Mouse (Mus musculus) embryonic facial prominence, embryonic 11.5 days (tissue): Measurements from ENCODE around the gene Arhgap4. TPM values are rescaled to one million over a fixed set of nuclear protein-coding genes. Genes with fewer than 3 reads are reported as not detected.

Experiments
- ATAC-seq: fragments of 200-750 bp; cut with Nextera tagmentation; replicated peaks from 2 replicates; pipeline ENCODE4 v1.8.0; 2017; ENCODE audit warnings: low read depth; ENCODE audit not compliant: insufficient number of reproducible peaks, low FRiP score, low TSS enrichment
- DNase-seq: peaks from one replicate; pipeline ENCODE4 v3.0.0-alpha.2; 2015; ENCODE audit warnings: low spot score
- H3K27ac ChIP-seq: fragments of 300-500 bp; sonication (generic); replicated peaks from 2 replicates; pipeline ENCODE4 v1.5.1; 2014; ENCODE audit warnings: mild to moderate bottlenecking, low read depth, low read length, control low read depth
- H3K27me3 ChIP-seq: fragments of 300-500 bp; sonication (generic); 2 replicates; pipeline ENCODE4 v1.6.1; 2014; ENCODE audit warnings: mild to moderate bottlenecking, low read length, moderate library complexity, mixed read lengths; ENCODE audit not compliant: control insufficient read depth, insufficient read depth
- H3K36me3 ChIP-seq: fragments of 300-500 bp; sonication (generic); replicated peaks from 2 replicates; pipeline ENCODE4 v1.6.1; 2014; ENCODE audit warnings: low read depth, mild to moderate bottlenecking, low read length, moderate library complexity, mixed read lengths; ENCODE audit not compliant: control insufficient read depth, insufficient read depth
- H3K4me1 ChIP-seq: fragments of 300-500 bp; sonication (generic); 2 replicates; pipeline ENCODE4 v1.6.1; 2014; ENCODE audit warnings: low read length, mixed read lengths; ENCODE audit not compliant: control insufficient read depth, insufficient read depth
- H3K4me2 ChIP-seq: fragments of 300-500 bp; sonication (generic); 2 replicates; pipeline ENCODE4 v1.6.1; 2014; ENCODE audit warnings: low read depth, mild to moderate bottlenecking, control low read depth, low read length, moderate library complexity
- H3K4me3 ChIP-seq: fragments of 300-500 bp; sonication (generic); 2 replicates; pipeline ENCODE4 v1.5.1; 2014; ENCODE audit warnings: low read depth, low read length, control low read depth
- H3K9ac ChIP-seq: fragments of 300-500 bp; sonication (generic); replicated peaks from 2 replicates; pipeline ENCODE4 v1.6.1; 2014; ENCODE audit warnings: mild to moderate bottlenecking, control low read depth, low read length
- H3K9me3 ChIP-seq: fragments of 300-500 bp; sonication (generic); replicated peaks from 2 replicates; pipeline ENCODE4 v1.6.1; 2016; ENCODE audit warnings: mild to moderate bottlenecking, low read length, inconsistent platforms, mixed read lengths; ENCODE audit not compliant: control insufficient read depth
- WGBS: fragments of 180-500 bp; shearing (Covaris S2); extraction: QIAGEN DNeasy Blood & Tissue Kit; methylation state at CpG from one replicate; pipeline ENCODE4 v1.1.7; 2014; 5-methylcytosine and 5-hydroxymethylcytosine counted together
- polyA plus RNA-seq: library from polyadenylated mRNA; unstranded; fragments of >200 nt; fragmentation: Nextera tagmentation; extraction: Ambion mirVana; gene quantifications from 2 replicates; pipeline ENCODE4 v1.2.1, GENCODE M21; 2014

Gene Arhgap4
- polyA plus RNA-seq, 1 experiment from 2014 or later: 1.5 TPM

DNA sequence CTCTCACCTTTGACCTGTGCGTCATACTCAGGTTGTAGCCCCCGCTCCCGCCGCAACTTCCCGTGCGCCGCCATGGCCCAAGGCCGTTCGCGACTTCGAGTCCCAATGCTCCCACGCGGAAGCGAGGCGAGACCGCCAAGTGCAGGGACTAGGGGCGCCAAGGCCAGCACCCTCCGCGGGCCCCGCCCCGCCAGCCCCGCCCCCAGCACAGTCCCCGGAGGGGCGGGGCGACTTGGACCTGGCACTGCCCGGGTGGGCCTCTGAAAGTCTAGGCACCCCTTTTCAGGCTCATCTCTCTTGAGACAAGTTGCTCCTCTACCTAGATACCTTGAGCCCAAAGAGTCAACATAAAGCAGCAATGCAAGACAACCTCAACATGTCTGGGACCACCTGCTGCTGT lies 10.5 kb downstream of the Arhgap4 start:
- 10% methylated on average over 20 of the region's 26 CpGs for WGBS
- Histone ChIP-seq H3K4me2 (peak overlapping the region; percentile 34), H3K27ac (no peak overlapping the region), H3K4me3 (no peak overlapping the region), H3K36me3 (no peaks in the 10 kb centered on the region), H3K9ac (0 out of 2 replicates have a peak overlapping the region, but pooled peaks have one; percentile 22), H3K4me1 (no peaks in the 10 kb centered on the region), H3K9me3 (no peaks in the 10 kb centered on the region), H3K27me3 (no peaks in the 10 kb centered on the region)
- ATAC-seq (no peak), DNase-seq (no peak)

DNA sequence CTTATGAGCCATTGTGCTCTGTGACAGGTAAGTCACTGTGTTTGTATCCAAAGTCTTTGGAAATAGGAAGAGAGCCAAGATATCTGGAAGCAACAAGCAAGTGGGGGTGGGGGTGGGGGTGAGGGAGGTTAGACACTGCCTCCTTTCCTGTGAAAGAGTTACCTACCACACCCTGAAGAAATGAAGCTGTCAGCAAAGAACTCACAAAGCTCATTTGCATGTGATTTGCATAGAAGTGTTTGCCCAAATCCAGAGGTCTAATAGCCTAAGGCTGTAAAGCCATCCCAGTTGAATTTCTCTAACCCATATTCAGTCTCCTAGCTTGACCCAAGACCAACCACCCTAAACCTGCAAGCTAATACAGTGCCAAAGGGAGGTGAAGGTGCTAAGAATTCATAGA lies 11.2 kb downstream of the Arhgap4 start:
- Histone ChIP-seq H3K4me1 (no peaks in the 10 kb centered on the region), H3K9me3 (no peaks in the 10 kb centered on the region), H3K36me3 (no peaks in the 10 kb centered on the region), H3K27me3 (no peaks in the 10 kb centered on the region), H3K4me2 (no peak overlapping the region), H3K9ac (no peak overlapping the region), H3K27ac (no peak overlapping the region), H3K4me3 (no peak overlapping the region)
- DNase-seq: no peak
- no peak for ATAC-seq

DNA sequence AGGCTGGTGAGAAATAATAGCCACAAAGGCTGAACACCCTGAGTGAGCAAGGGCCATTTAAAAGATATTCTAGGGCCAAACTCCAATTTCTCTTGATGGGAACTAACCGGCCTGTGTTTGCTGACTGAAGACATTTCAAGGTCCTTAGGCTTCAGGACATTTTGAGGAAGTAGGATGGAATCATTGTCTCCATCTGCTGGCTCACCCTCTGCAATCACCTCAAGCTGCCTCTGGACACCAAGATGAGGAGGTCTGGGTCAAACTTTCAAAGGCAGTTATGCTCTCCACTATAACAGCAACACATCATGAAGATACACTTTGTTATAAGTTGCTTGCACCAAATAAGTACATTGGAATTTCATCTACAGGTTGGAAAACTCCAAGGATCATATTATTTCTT lies 11.6 kb downstream of the Arhgap4 start:
- Histone ChIP-seq H3K4me2 (no peak overlapping the region), H3K27me3 (no peaks in the 10 kb centered on the region), H3K36me3 (no peaks in the 10 kb centered on the region), H3K9ac (no peak overlapping the region), H3K27ac (no peak overlapping the region), H3K4me1 (no peaks in the 10 kb centered on the region), H3K4me3 (no peak overlapping the region), H3K9me3 (no peaks in the 10 kb centered on the region)
- no peak for ATAC-seq
- 75% methylated on average over 1 of the region's 1 CpGs for WGBS
- DNase-seq: no peak

DNA sequence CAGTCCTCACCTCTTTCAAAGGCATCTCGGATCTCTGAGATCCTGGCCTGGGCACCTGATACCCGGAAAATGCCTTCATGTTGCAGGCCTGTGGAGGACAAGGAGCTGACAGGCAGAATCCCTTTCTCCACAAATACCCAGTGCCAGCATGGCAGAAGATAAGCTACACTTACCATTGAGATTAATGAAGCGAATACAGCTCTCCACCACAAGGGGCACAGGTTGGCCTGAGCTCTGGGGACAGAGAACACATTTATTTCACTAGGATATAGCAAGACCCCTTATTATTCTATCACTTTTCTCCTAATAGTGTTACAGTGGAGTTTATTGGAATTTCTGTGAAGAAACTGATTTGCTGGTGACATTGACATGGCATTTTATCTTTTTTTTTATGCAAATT lies 23.7 kb downstream of the Arhgap4 start:
- Histone ChIP-seq H3K27ac (no peak overlapping the region), H3K9me3 (no peaks in the 10 kb centered on the region), H3K4me2 (no peak overlapping the region), H3K4me3 (no peak overlapping the region), H3K4me1 (no peaks in the 10 kb centered on the region), H3K27me3 (no peaks in the 10 kb centered on the region), H3K9ac (no peak overlapping the region), H3K36me3 (no peaks in the 10 kb centered on the region)
- no peak for ATAC-seq
- 80% methylated on average over 3 of the region's 3 CpGs for WGBS
- no peak for DNase-seq

DNA sequence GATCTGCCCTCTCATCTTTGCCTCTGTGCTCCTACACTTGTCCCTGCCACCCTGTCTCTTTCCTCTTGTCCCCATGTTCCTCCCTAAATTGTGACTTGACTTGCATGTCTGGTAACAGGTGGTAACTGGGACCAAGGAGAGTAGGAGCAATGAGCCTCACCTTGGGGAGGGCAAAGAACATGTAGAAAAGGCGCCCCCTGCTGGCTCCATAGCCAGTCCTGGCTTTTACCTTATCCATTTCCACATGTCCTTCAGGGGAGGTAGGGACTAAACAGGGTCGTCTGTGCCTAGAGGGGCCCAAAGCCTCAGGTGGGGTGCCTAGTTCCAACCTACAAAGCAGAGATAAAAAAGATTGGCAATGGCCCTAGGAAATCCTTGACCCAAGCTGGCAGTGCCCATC lies 26.0 kb downstream of the Arhgap4 start, which contains the start of gene L1cam:
L1cam (minus strand) TSS at position 387 of the 400 bp plus-strand sequence.
- no peaks in the 10 kb centered on the region for H3K27me3 ChIP-seq
- ATAC-seq: no peak
- no peaks in the 10 kb centered on the region for H3K9me3 ChIP-seq
- H3K27ac ChIP-seq: no peak within 1 kb of the TSS
- no peaks in the 10 kb centered on the region for H3K36me3 ChIP-seq
- no peak within 1 kb of the TSS for H3K9ac ChIP-seq
- H3K4me2 ChIP-seq: no peak within 1 kb of the TSS
- peak; percentile 52 for DNase-seq
- no peaks in the 10 kb centered on the region for H3K4me1 ChIP-seq
- H3K4me3 ChIP-seq: no peak within 1 kb of the TSS
- 13% methylated on average over 2 of the region's 2 CpGs for WGBS

DNA sequence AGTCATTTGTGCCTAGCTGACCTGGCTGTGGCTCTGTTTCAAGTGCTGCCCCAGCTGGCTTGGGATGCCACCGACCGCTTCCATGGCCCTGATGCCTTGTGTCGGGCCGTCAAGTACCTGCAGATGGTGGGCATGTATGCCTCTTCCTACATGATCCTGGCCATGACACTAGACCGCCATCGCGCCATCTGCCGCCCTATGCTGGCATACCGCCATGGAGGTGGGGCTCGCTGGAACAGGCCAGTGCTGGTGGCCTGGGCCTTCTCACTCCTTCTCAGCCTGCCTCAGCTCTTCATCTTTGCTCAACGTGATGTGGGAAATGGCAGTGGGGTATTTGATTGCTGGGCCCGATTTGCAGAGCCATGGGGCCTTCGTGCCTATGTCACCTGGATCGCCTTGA lies 28.8 kb downstream of the Arhgap4 start:
- H3K4me3 ChIP-seq: no peak overlapping the region
- no peaks in the 10 kb centered on the region for H3K36me3 ChIP-seq
- no peaks in the 10 kb centered on the region for H3K9me3 ChIP-seq
- H3K4me2 ChIP-seq: no peak overlapping the region
- H3K9ac ChIP-seq: no peak overlapping the region
- H3K27me3 ChIP-seq: no peaks in the 10 kb centered on the region
- no peak overlapping the region for H3K27ac ChIP-seq
- DNase-seq: no peak
- ATAC-seq: no peak
- H3K4me1 ChIP-seq: no peaks in the 10 kb centered on the region
- WGBS: 86% methylated on average over 14 of the region's 14 CpGs

DNA sequence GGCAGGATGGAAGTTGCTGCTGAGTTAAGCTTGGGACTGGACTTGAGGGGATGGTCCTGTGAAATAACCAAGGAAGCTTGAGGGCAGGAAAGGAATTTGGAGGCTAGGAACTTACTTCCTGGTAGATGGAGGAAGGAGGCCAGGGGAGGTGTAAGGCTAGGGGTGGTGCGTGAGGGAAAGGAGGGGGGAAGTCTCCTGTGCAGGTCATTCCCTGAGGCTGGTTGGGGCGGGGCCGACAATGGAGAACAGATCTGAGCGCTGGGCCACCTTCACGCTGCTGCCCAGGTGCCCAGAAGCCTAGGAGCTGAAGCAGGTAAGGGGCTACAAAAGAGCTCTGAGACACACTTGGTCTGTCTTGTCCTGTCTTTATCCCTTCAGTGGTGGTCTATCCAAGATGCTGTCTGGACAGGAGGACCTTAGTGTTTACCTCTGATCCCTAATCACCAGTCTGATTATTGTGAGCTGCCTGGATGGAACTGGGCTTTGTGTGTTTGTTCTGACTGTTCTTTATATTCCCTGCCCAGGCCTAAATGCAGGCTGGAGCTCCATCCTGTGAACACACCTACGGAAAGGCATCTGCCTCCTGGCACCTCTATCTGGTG lies 30.0 kb downstream of the Arhgap4 start, which contains the start of gene Avpr2:
Avpr2 (plus strand) TSS at position 552 of the 602 bp plus-strand sequence.
- Histone ChIP-seq H3K27me3 (no peaks in the 10 kb centered on the region), H3K9me3 (no peaks in the 10 kb centered on the region), H3K4me1 (no peaks in the 10 kb centered on the region), H3K4me2 (no peak within 1 kb of the TSS), H3K9ac (no peak within 1 kb of the TSS), H3K36me3 (no peaks in the 10 kb centered on the region), H3K4me3 (no peak within 1 kb of the TSS), H3K27ac (no peak within 1 kb of the TSS)
- ATAC-seq: no peak
- no peak for DNase-seq
- WGBS: 80% methylated on average over 6 of the region's 6 CpGs

DNA sequence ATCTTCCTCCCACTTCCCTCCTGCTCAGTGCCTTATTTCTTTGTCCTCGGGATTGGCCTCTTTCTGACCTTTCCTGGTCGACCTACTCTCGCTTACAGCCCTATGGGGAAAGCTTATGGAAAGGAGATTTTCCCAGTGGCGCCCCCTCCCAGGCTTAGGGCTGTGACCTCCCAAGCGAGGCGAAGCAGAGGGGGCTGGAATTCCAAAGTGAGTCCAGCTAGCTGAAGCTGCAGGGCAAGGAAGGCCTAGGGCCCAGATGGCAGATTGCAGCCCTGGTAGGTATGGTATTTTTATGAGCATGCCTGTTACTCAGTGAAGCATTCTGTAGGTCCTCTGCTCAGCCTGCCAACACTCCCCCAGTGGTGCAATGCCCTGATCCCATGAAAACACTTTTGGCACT lies 40.2 kb downstream of the Arhgap4 start:
- H3K36me3 ChIP-seq: no peaks in the 10 kb centered on the region
- no peak overlapping the region for H3K4me2 ChIP-seq
- no peak overlapping the region for H3K9ac ChIP-seq
- no peak for ATAC-seq
- 12% methylated on average over 6 of the region's 6 CpGs for WGBS
- no peak overlapping the region for H3K4me3 ChIP-seq
- no peak overlapping the region for H3K27ac ChIP-seq
- no peaks in the 10 kb centered on the region for H3K9me3 ChIP-seq
- no peaks in the 10 kb centered on the region for H3K4me1 ChIP-seq
- H3K27me3 ChIP-seq: peaks cover 6% of the 10 kb centered on the region; the same call in 1 of the 2 replicates
- DNase-seq: peak; percentile 1
